Comparison of ENCODE assay signal across 9 mouse cellular contexts in genomic region chrX:36989234-36989751, GRCm38 (mm10). TPM values are rescaled to one million over a fixed set of nuclear protein-coding genes. Genes with fewer than 3 reads are reported as not detected.
DNase-seq lines count a peak whose midpoint lies in the region; ATAC-seq and TF ChIP-seq lines count a peak whose summit lies in the region.
"Had no signal": no experiment of that assay in that cellular context is flagged by ENCODE, and none has a peak within 500 bp of the region (broad histone marks: within the 10 kb centered on the region; RNA-seq: fewer than 3 reads in every experiment).

No protein-coding gene starts in this region.

- 18% methylated on average over 24 of the region's 29 CpGs for WGBS in heart, embryonic 15.5 days
- WGBS in neural tube, embryonic 13.5 days: 8% methylated on average over 19 of the region's 29 CpGs

- peak; percentile 76 for TF ChIP-seq POLR2A in CH12.LX (IDR thresholded peaks at IDR 0.05; ENCODE audit: low read depth, low read length)
- peak; percentile 77 for TF ChIP-seq POLR2A in embryonic fibroblast, embryonic 13.5 days (IDR thresholded peaks at IDR 0.05; ENCODE audit: low read depth, low read length)

- peak overlapping the region; percentile 68 to 97 (median 80) for H3K4me3 ChIP-seq in CH12.LX (replicated peaks in 1 of 3; ENCODE audit: low read depth in 2 of 3, low read length in 2 of 3, poor library complexity in 1 of 3)
- H3K4me3 ChIP-seq in embryonic fibroblast, embryonic 13.5 days (ENCODE audit: insufficient read depth, low read length): peak overlapping the region; percentile 58
- peak overlapping the region; percentile 70 for H3K4me3 ChIP-seq in heart, embryonic 15.5 days
- H3K4me3 ChIP-seq in neural tube, embryonic 13.5 days: peak overlapping the region; percentile 61

- H3K36me3 ChIP-seq in CH12.LX (replicated peaks in 1 of 2; ENCODE audit: control insufficient read depth in 1 of 2, insufficient read depth in 1 of 2, low read length in 1 of 2): no peaks in the 10 kb centered on the region
- H3K36me3 ChIP-seq in heart, embryonic 15.5 days: no peaks in the 10 kb centered on the region
- H3K36me3 ChIP-seq in neural tube, embryonic 13.5 days: no peaks in the 10 kb centered on the region

- H3K9me3 ChIP-seq in CH12.LX (replicated peaks; ENCODE audit: low read length): no peaks in the 10 kb centered on the region
- no peaks in the 10 kb centered on the region for H3K9me3 ChIP-seq in heart, embryonic 15.5 days (replicated peaks)
- no peaks in the 10 kb centered on the region for H3K9me3 ChIP-seq in neural tube, embryonic 13.5 days

- peak; percentile 83 for DNase-seq in CH12.LX (ENCODE audit: extremely low read depth)
- DNase-seq in brain, adult 2 months (ENCODE audit: low read depth, low spot score): peak; percentile 80
- DNase-seq in kidney, postnatal 14 days: peak; percentile 62
- peak; percentile 73 to 76 for DNase-seq in lung, adult 18-20 months
- peak; percentile 66 for DNase-seq in testis, postnatal 10 days (ENCODE audit: low spot score)

- peak overlapping the region; percentile 71 for H3K9ac ChIP-seq in CH12.LX (ENCODE audit: insufficient read depth, low read depth)
- H3K9ac ChIP-seq in heart, embryonic 15.5 days: peak overlapping the region; percentile 71
- peak overlapping the region; percentile 78 for H3K9ac ChIP-seq in neural tube, embryonic 13.5 days

- peak; percentile 96 for ATAC-seq in heart, embryonic 15.5 days (replicated peaks; ENCODE audit: insufficient number of reproducible peaks, insufficient read depth, low FRiP score, low read depth)
- ATAC-seq in neural tube, embryonic 13.5 days (ENCODE audit: low read depth): peak; percentile 90

- no peak for TF ChIP-seq EP300 in CH12.LX (IDR thresholded peaks at IDR 0.05; ENCODE audit: low read length)

- H3K79me2 ChIP-seq in CH12.LX (replicated peaks; ENCODE audit: control insufficient read depth, extremely low read depth, insufficient read depth, poor library complexity, severe bottlenecking): peaks cover 44% of the 10 kb centered on the region

- H3K27ac ChIP-seq in CH12.LX (ENCODE audit: insufficient read depth, low read depth): peak overlapping the region; percentile 47
- H3K27ac ChIP-seq in embryonic fibroblast, embryonic 13.5 days (ENCODE audit: insufficient read depth, low read length): no peak overlapping the region
- peak overlapping the region; percentile 83 for H3K27ac ChIP-seq in heart, embryonic 15.5 days
- H3K27ac ChIP-seq in neural tube, embryonic 13.5 days (replicated peaks): peak overlapping the region; percentile 89

- no peak overlapping the region for H3K4me2 ChIP-seq in CH12.LX (ENCODE audit: insufficient read depth, low read depth, poor library complexity, severe bottlenecking)
- peak overlapping the region; percentile 73 for H3K4me2 ChIP-seq in heart, embryonic 15.5 days
- peak overlapping the region; percentile 62 for H3K4me2 ChIP-seq in neural tube, embryonic 13.5 days

- TF ChIP-seq RAD21 in CH12.LX (IDR thresholded peaks at IDR 0.05; ENCODE audit: low read depth, low read length): no peak

- in situ Hi-C loops in CH12.LX (cut with MboI; ENCODE audit: low pct_ligation_motif_present, low pct_unique_long_range_greater_than_20kb, low sequenced_read_pairs): no loop called here

- H3K27me3 ChIP-seq in CH12.LX (replicated peaks): no peaks in the 10 kb centered on the region
- H3K27me3 ChIP-seq in heart, embryonic 15.5 days: no peaks in the 10 kb centered on the region
- H3K27me3 ChIP-seq in neural tube, embryonic 13.5 days: no peaks in the 10 kb centered on the region

- dilution Hi-C loops in CH12.LX (cut with MboI; ENCODE audit: extremely low pct_ligation_motif_present, extremely low pct_unique_long_range_greater_than_20kb, low sequenced_read_pairs): no loop called here

- H3K4me1 ChIP-seq in CH12.LX (ENCODE audit: control insufficient read depth in 1 of 2, insufficient read depth in 2 of 2): peaks cover 19 to 32% of the 10 kb centered on the region in 2 experiments
- no peaks in the 10 kb centered on the region for H3K4me1 ChIP-seq in embryonic fibroblast, embryonic 13.5 days (ENCODE audit: control insufficient read depth, insufficient read depth, low read length)
- peaks cover 6% of the 10 kb centered on the region for H3K4me1 ChIP-seq in heart, embryonic 15.5 days (replicated peaks)
- H3K4me1 ChIP-seq in neural tube, embryonic 13.5 days (replicated peaks): peaks cover 23% of the 10 kb centered on the region

- no peak for TF ChIP-seq CTCF in CH12.LX (conservative IDR thresholded peaks at IDR 0.05 in 1 of 2, IDR thresholded peaks at IDR 0.05 in 1 of 2; ENCODE audit: low read depth in 2 of 2, low read length in 2 of 2)
- no peak for TF ChIP-seq CTCF in embryonic fibroblast, embryonic 13.5 days (IDR thresholded peaks at IDR 0.05; ENCODE audit: borderline replicate concordance, insufficient read depth, low read length)

TF ChIP-seq in CH12.LX, 34 proteins besides CTCF, POLR2A, EP300 and RAD21:
- TF ChIP-seq JUN (IDR thresholded peaks at IDR 0.05; ENCODE audit: insufficient read depth, low read depth, low read length) (no peak), NRF1 (IDR thresholded peaks at IDR 0.05; ENCODE audit: low read depth, low read length) (no peak), BHLHE40 (IDR thresholded peaks at IDR 0.05; ENCODE audit: low read depth, low read length) (no peak), MEF2A (IDR thresholded peaks at IDR 0.05; ENCODE audit: borderline replicate concordance, low read depth, low read length) (no peak), NELFE (IDR thresholded peaks at IDR 0.05; ENCODE audit: low read depth, low read length) (peak; percentile 59), CHD1 (IDR thresholded peaks at IDR 0.05; ENCODE audit: low read depth, low read length) (no peak), MYC (IDR thresholded peaks at IDR 0.05; ENCODE audit: low read depth, low read length) (no peak), RCOR1 (conservative IDR thresholded peaks at IDR 0.05; ENCODE audit: low read depth, low read length) (no peak), KAT2A (IDR thresholded peaks at IDR 0.05; ENCODE audit: insufficient replicate concordance, low read length) (no peak), USF1 (IDR thresholded peaks at IDR 0.05; ENCODE audit: low read depth, low read length) (no peak), MXI1 (IDR thresholded peaks at IDR 0.05; ENCODE audit: low read depth, low read length) (no peak), GABPA (IDR thresholded peaks at IDR 0.05; ENCODE audit: insufficient replicate concordance, low read depth, low read length) (no peak), SIN3A (IDR thresholded peaks at IDR 0.05; ENCODE audit: low read length) (no peak; the same call in 1 of the 2 replicates), TBP (conservative IDR thresholded peaks at IDR 0.05; ENCODE audit: low read depth, low read length) (peak; percentile 69), ZMIZ1 (IDR thresholded peaks at IDR 0.05; ENCODE audit: low read depth, low read length) (no peak; the same call in 1 of the 2 replicates), MAFK (IDR thresholded peaks at IDR 0.05; ENCODE audit: insufficient replicate concordance, low read length) (no peak), IRF4 (IDR thresholded peaks at IDR 0.05; ENCODE audit: low read depth, low read length) (peak; percentile 20; the same call in 1 of the 2 replicates), ZNF384 (IDR thresholded peaks at IDR 0.05; ENCODE audit: low read depth, low read length) (no peak), ZC3H11A (IDR thresholded peaks at IDR 0.05; ENCODE audit: low read depth, low read length) (no peak), ELF1 (IDR thresholded peaks at IDR 0.05; ENCODE audit: low read depth, low read length) (peak; percentile 28; the same call in 1 of the 2 replicates), USF2 (conservative IDR thresholded peaks at IDR 0.05; ENCODE audit: low read depth, low read length) (no peak), UBTF (IDR thresholded peaks at IDR 0.05; ENCODE audit: low read depth, low read length) (no peak), TCF12 (IDR thresholded peaks at IDR 0.05; ENCODE audit: low read depth, low read length) (peak; percentile 76), ZKSCAN1 (IDR thresholded peaks at IDR 0.05; ENCODE audit: borderline replicate concordance, low read depth, low read length) (no peak), ETS1 (conservative IDR thresholded peaks at IDR 0.05; ENCODE audit: low read depth, low read length) (0 out of 2 replicates have a peak, but pooled peaks have one; percentile 21), MAZ (IDR thresholded peaks at IDR 0.05; ENCODE audit: low read depth, low read length) (peak; percentile 77), HCFC1 (IDR thresholded peaks at IDR 0.05; ENCODE audit: low read depth, low read length) (peak; percentile 16; the same call in 1 of the 2 replicates), MAX (IDR thresholded peaks at IDR 0.05; ENCODE audit: low read length) (no peak), PAX5 (IDR thresholded peaks at IDR 0.05; ENCODE audit: low read length) (no peak), JUND (conservative IDR thresholded peaks at IDR 0.05; ENCODE audit: low read depth, low read length) (no peak), SMC3 (IDR thresholded peaks at IDR 0.05; ENCODE audit: low read depth, low read length) (no peak), POLR2AphosphoS2 (IDR thresholded peaks at IDR 0.05; ENCODE audit: low read depth, low read length) (no peak), E2F4 (IDR thresholded peaks at IDR 0.05; ENCODE audit: insufficient replicate concordance, low read depth, low read length) (no peak), CHD2 (IDR thresholded peaks at IDR 0.05; ENCODE audit: low read length) (no peak)

RNA-seq across cellular contexts. Expression of gene Sept6, which starts 2.3 kb away (rescaled TPM):
- total RNA-seq in CH12.LX (2012; rRNA removed) (88.1 and 98.8 TPM in 2 replicates), CH12.LX (2014; rRNA removed) (94.1 and 94.4 TPM in 2 replicates)
- polyA plus RNA-seq in CH12.LX (2012; ENCODE audit: insufficient read length, low read depth): 180 and 214 TPM in 2 replicates
- 18.8 and 29.6 TPM in 2 replicates for polyA plus RNA-seq in embryonic fibroblast, embryonic 13.5 days (2011; ENCODE audit: insufficient read length, low read depth, missing spikeins)
- 46.1 and 49.2 TPM in 2 replicates for polyA plus RNA-seq in heart, embryonic 15.5 days (2015; fragmentation: Nextera tagmentation; extraction: Ambion mirVana)
- polyA plus RNA-seq in neural tube, embryonic 13.5 days (2015; fragmentation: Nextera tagmentation; extraction: Ambion mirVana): 77.9 and 85.3 TPM in 2 replicates

RNA-seq across cellular contexts. Expression of gene Sowahd, which starts 59.4 kb away (rescaled TPM):
- total RNA-seq in CH12.LX (2012; rRNA removed) (not detected in 2 replicates), CH12.LX (2014; rRNA removed) (not detected in 2 replicates)
- polyA plus RNA-seq in CH12.LX (2012; ENCODE audit: insufficient read length, low read depth): not detected in 2 replicates
- not detected in 2 replicates for polyA plus RNA-seq in embryonic fibroblast, embryonic 13.5 days (2011; ENCODE audit: insufficient read length, low read depth, missing spikeins)
- 0.10 and 0.20 TPM in 2 replicates for polyA plus RNA-seq in heart, embryonic 15.5 days (2015; fragmentation: Nextera tagmentation; extraction: Ambion mirVana)
- polyA plus RNA-seq in neural tube, embryonic 13.5 days (2015; fragmentation: Nextera tagmentation; extraction: Ambion mirVana): 0.15 TPM in 1 of 2 replicates, not detected in the other
- total RNA-seq: layer of hippocampus, postnatal 14 days had no signal
